Mouse (Mus musculus) olfactory bulb, adult 2 months (tissue): ENCODE measurements at regions not wholly inside any gene's neighbourhood (a gene's known extent, or its start where the extent isn't known, plus 50 kb on each side); places are given as distances from the start of the nearest gene placed in this dataset.

ENCODE experiments used
- CTCF ChIP-seq: fragments of 200-500 bp; IDR thresholded peaks from 2 replicates; pipeline ENCODE4 v1.5.1; 2012; ENCODE audit warnings: low read depth, mild to moderate bottlenecking, low read length, moderate library complexity; ENCODE audit not compliant: insufficient read depth
- POLR2A ChIP-seq: fragments of 200-500 bp; IDR thresholded peaks from 2 replicates; pipeline ENCODE4 v1.6.1; 2012; ENCODE audit warnings: mild to moderate bottlenecking, low read depth, low read length, moderate library complexity; ENCODE audit not compliant: insufficient read depth

GRCm38 (mm10) chr5:102126737-102127136 lies 57.0 kb upstream of the Wdfy3 start:
- TF ChIP-seq CTCF = peak; percentile 53
- TF ChIP-seq POLR2A = no peak
